Mouse (Mus musculus) lung, postnatal 10 days (tissue): ENCODE data around the gene Mtmr11.
"Not testable (repeated sequence)": the region's sequence is repeated elsewhere in the genome, so short reads cannot be mapped to it uniquely, and the experiment has no call there.

Source experiments
- DNase-seq: peaks from one replicate; pipeline ENCODE4 v3.0.0; 2021

The Mtmr11 gene

GRCm38 (mm10) chr3:96172197-96173178, 10.7 kb downstream of the Mtmr11 start, which contains the start of gene Sf3b4:
Gene Sf3b4, plus strand, starts transcription at chr3:96172332.
- peak; percentile 90 for DNase-seq

GRCm38 (mm10) chr3:96173185-96173584, 11.4 kb downstream of the Mtmr11 start:
- DNase-seq = no peak

GRCm38 (mm10) chr3:96174042-96174441, 12.2 kb downstream of the Mtmr11 start:
- DNase-seq = not testable (repeated sequence)

GRCm38 (mm10) chr3:96175251-96175650, 13.4 kb downstream of the Mtmr11 start:
- DNase-seq = no peak

- no peak for DNase-seq
Observed at GRCm38 (mm10) chr3:96178427-96178826, 16.6 kb downstream of the Mtmr11 start.

- no peak for DNase-seq
Observed at GRCm38 (mm10) chr3:96178902-96179301, 17.1 kb downstream of the Mtmr11 start.

- DNase-seq = no peak
Observed at GRCm38 (mm10) chr3:96179531-96179930, 17.7 kb downstream of the Mtmr11 start.

GRCm38 (mm10) chr3:96180727-96181477, 19.1 kb downstream of the Mtmr11 start, which contains the start of gene Sv2a:
Gene Sv2a, plus strand, starts transcription at chr3:96181151.
- peak; percentile 66 for DNase-seq

- DNase-seq = no peak
Observed at GRCm38 (mm10) chr3:96181510-96182381, 19.9 kb downstream of the Mtmr11 start.

- DNase-seq = no peak
Observed at GRCm38 (mm10) chr3:96182382-96182776, 20.6 kb downstream of the Mtmr11 start.

GRCm38 (mm10) chr3:96192977-96193376, 31.2 kb downstream of the Mtmr11 start:
- peak; percentile 57 for DNase-seq

GRCm38 (mm10) chr3:96194966-96195365, 33.2 kb downstream of the Mtmr11 start:
- no peak for DNase-seq

GRCm38 (mm10) chr3:96195616-96196313, 34.0 kb downstream of the Mtmr11 start:
- no peak for DNase-seq

- no peak for DNase-seq
Observed at GRCm38 (mm10) chr3:96196437-96197128, 34.8 kb downstream of the Mtmr11 start.

- peak; percentile 91 for DNase-seq
Observed at GRCm38 (mm10) chr3:96197129-96197749, 35.4 kb downstream of the Mtmr11 start.

- no peak for DNase-seq
Observed at GRCm38 (mm10) chr3:96198181-96198580, 36.4 kb downstream of the Mtmr11 start.

- not testable (repeated sequence) for DNase-seq
Observed at GRCm38 (mm10) chr3:96198601-96199251, 36.9 kb downstream of the Mtmr11 start.

GRCm38 (mm10) chr3:96199731-96200130, 37.9 kb downstream of the Mtmr11 start:
- no peak for DNase-seq

- DNase-seq = no peak
Observed at GRCm38 (mm10) chr3:96207819-96208218, 46.0 kb downstream of the Mtmr11 start.

GRCm38 (mm10) chr3:96209242-96209641, 47.4 kb downstream of the Mtmr11 start:
- peak; percentile 36 for DNase-seq
